Mouse (Mus musculus): ENCODE data around the gene Apoo.
A peak's percentile ranks its signal among the peaks of the same experiment; 100 is the strongest.
"Not testable (repeated sequence)": the region's sequence is repeated elsewhere in the genome, so short reads cannot be mapped to it uniquely, and the experiment has no call there.

The Apoo gene

DNA sequence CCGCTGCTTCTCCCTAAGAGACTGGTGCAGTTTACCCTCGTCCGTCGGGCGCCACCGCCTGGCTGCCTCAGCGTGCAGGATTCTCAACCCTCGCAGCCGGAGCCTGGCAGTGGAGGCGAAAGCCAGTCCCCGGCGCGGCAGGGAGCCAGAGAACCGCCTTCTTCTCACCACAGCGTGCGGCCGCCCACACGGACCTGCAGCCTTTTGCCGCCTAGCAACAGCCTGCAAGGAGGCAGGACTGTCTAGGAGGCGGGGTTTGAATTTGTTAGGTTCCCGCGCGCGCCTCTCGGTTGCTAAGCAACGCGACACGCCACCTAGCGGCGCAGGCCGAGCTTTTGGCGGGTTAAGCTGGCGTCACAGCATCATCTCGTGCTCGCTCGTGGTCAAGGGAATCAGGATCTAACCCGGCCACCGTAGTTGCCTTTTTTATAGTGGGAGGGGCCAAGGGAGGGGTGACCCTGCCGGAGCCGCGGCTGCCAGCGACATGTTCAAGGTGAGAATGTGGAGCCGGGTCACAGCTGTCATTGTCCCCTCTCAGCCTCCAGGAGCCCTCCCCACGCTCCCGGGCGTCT lies at the start of gene Apoo, which contains the start of gene Fam90a1b:
Gene Apoo (plus strand): TSS at position 448 of the 572 bp plus-strand sequence.
Gene Fam90a1b (minus strand): TSS at position 108 of the 572 bp plus-strand sequence.
- peak; percentile 95 for DNase-seq (ENCODE audit: extremely low spot score)

DNA sequence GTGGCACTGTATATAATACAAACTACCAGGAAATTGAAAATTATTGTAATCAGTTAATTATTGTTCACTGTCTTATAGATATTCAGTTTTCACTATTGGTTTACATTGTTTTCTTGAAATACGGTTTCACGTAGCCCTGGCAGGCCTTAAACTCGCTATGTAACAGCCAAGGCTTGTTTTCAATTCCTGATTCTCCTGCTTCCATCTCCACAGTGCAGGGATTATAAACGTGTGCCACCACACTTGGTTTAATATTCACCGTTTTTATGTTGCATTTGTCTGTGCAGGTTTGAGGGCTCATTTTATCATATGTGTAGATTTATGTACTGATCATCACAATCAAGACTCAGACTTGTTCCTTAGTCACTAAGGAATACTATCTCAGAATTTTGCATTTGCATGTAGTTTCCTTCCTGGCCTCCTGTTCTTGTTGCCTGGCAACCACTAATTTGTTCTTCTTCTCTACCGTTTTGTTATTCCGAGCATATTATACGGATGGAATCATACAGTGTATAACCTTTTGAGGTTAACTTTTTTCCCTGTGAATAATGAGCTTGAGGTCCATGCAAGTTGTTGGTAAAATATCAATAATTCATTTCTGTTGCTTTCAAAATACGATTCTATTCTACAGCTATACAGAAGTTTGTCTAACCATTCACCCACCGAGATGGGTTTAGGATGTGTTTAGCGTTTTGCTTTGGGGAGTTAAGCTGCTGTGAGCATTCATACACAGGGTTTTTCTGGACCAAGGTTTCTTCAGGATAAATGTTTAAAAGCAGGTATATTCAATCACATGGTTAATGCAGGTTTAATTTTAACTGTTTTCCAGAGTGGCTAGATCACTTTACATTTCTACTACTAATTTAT lies 45.6 kb upstream of the Apoo start:
- DNase-seq (ENCODE audit: extremely low spot score) = no peak

DNA sequence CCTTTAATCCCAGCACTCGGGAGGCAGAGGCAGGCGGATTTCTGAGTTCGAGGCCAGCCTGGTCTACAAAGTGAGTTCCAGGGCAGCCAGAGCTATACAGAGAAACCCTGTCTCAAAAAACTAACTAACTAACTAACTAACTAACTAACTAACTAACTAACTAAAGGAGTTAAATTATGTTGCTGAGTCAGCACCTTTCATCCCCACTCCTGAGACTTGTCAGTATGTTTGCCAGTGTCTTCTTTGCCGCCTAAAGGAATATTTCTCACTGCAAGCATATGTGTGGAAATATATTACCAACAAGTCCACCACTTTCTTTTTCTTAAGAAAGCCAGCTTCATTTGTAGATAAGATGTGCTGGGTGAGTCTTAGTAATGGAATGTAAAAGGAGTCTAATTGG lies 23.3 kb upstream of the Apoo start:
- not testable (repeated sequence) for DNase-seq (ENCODE audit: extremely low spot score)

DNA sequence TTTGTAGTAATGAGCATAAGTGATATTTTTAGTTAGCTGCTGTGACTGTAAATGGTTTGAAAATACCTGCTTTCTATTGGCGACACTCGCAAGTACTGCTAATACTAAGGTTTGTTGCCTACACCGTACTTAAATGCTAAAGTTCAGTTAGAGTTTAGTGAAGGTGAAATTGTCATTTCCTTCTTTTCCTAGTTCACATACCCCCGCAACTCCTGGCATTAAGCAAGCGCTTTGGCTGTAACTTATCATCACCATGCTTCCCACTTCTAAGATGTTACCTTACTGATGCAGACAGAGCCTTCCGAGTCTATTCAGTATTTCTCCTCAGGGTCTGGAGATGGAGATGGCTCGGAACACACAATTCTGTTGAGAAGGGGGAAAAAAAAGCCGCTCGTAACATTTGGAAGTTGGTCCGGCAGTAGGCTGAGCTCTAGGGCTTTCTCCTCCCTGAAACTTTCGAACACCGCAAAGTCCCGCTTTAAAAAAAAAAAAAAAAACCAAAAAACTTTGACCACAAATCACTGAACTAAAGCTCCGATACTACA lies 1.5 kb upstream of the Apoo start:
- DNase-seq (ENCODE audit: extremely low spot score) = peak; percentile 13

DNA sequence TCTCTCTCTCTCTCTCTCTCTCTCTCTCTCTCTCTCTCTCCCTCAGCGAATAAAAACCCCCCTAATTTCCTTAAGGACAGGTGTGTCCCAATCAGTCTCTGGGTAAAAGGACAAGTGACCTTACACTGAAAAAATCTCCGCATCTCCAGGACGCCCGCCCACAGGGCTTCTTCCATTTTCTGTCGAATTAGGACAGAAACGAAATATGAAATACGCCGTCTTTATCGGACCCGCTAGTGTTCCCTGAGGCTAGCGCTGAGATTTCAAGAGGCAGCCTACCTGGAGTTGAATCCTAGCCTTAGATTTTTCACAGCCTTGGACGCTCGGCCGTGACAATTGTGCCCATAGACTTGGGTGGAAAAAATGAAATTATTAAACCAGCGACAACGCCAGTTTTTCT lies 888 bp upstream of the Apoo start:
- DNase-seq (ENCODE audit: extremely low spot score) = peak; percentile 20

DNA sequence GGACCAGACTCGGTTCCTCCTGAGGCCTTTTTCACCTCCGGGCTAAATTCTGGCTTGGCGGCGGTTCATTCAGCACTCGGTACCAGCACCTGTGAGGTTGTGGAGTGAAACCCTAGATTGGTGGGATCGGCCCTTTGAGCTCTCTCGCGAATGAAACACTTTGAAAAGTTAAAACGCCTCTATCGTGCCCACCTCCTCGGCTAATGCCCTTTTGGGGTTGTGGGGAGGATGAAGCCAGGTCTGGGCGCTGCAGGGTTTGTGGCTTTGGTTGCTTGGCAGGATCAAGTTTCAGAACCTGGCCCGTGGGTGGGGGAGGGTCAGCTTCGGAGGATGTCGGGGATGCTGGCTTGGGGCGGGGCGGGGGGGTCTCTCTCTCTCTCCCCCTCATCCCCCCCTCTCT lies 331 bp downstream of the Apoo start:
- no peak for DNase-seq (ENCODE audit: extremely low spot score)

DNA sequence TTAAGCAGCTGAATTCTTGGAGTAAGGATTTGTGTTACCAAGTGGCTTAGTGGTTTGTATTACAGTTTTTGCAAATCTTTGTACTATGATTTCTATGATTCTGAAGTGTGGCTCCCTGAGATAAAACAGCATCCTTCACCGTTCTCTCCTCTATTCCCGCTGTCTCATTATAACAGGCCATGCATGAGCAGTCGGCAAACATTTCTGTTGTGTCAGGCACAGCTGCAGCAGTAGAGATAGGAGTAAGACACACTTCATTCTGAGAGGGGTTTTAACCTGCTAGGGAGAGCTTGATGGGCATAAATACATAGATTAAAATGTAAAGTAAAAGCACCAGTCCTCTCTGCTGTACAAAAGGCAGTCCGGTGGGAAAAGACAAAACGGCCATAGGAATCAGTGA lies 11.8 kb downstream of the Apoo start:
- DNase-seq (ENCODE audit: extremely low spot score) = no peak

DNA sequence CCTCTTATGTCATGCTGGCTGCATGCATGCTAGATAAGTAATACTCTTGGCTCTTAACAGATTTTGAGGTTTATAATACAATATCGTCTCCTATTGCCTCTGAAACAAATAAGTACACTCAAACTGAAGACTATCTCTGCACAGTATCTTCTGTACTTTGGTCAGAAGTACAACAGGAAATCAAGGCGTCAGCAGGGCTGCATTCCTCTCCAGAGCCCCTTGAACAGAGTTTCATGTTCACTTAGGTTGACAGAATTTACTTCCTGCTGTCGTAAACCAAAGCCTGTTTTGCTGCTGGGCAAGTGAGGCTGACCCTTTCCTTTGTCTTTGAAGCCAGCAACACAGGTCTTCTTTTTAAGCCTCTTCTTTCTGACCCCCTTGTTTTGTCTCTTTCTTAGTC lies 42.1 kb downstream of the Apoo start:
- no peak for DNase-seq (ENCODE audit: extremely low spot score)

DNA sequence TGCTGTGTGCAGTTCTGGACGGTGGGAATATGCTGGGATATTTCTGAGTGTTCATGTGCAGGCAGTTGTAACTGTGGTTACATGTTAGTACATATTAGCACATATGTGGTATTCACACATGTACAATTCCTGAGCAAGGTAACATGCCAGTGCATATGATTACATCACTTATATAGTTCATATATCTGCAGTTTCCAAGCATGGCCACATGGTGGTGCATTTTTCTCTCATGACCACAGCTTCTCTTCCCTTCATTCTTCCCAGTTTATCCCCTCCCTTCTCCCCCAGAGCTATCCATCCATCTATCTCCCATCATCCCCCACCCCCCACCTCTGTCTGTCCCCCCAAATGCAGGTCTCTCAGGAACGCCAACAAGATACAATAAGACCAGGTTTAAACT lies 53.3 kb downstream of the Apoo start:
- no peak for DNase-seq (ENCODE audit: extremely low spot score)

DNA sequence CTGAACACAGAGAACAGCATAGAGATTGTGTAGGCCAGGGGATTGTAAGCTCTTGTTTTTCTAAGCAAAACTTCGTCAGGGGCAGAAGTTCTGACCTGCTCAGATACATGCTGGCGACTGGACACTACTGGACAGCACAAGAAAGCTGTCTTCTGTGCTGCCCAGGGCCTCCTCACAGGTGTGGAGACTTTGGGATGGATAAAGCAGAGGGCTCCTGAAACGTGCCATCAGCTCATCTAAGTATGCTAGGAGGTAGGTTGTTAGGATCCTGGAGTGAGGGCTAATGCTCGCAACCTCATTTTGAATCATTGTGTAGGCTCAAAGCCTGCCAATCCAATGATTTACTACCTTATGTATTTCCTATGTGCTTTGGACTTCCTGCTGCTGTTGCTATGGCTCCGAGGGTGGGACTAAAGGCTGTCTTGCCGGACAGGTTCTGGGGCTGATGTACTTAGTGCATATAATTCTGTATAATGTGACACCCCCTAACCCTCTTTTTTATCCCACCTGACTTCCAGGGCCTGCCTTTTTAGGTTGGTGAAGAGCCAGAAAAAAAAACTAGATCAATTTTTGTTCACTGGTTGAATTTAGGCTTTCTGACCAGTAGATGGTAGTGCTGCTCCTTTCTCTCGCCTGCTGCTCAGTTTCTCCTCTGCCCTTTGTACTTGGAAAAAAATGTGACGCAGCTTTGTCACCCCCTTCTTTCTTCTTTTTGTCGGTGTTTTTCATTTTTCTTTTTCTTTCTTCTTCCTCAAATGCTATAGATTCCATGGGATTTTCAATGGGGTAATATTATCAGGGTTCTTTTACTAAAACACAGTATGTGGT lies 64.8 kb downstream of the Apoo start:
- DNase-seq (ENCODE audit: extremely low spot score) = peak; percentile 16

DNA sequence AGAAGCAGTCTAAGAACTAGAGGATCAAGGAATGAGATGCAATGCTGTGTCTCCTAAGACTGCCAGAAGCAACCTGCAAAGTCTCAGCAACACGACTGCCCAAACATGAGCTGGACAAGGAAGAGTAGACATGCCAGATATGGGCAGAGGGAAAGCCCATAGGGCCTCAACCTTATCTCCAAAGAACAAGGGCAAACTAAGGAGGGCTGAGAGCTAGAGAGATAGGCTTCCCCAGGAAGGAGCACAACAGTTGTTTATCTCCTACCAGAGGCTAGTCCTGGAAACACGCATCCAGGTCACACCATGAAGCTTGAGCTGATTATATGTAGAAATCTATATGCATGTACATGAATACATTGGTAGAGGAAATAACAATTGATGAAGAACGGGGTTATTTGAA lies 78.5 kb downstream of the Apoo start:
- not testable (repeated sequence) for DNase-seq (ENCODE audit: extremely low spot score)

DNA sequence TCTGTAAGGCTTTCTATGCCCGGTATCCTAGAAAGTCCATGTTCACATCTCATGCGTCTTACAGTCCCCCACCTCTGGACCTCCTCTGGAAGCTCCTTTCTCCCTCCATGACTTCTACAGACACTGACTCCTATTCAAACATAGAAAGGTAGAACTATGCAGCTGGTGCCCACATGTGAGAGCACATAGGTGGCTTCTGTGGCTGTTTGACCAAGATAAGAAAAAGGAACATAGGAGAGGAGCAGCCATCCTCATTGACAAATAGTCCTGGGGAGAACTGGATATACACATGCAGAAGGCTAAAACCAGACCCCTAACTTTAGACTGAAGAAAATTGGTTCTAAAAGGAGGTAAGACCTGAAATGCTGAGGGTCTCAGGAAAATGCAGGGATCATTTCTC lies 79.1 kb downstream of the Apoo start:
- not testable (repeated sequence) for DNase-seq (ENCODE audit: extremely low spot score)

DNA sequence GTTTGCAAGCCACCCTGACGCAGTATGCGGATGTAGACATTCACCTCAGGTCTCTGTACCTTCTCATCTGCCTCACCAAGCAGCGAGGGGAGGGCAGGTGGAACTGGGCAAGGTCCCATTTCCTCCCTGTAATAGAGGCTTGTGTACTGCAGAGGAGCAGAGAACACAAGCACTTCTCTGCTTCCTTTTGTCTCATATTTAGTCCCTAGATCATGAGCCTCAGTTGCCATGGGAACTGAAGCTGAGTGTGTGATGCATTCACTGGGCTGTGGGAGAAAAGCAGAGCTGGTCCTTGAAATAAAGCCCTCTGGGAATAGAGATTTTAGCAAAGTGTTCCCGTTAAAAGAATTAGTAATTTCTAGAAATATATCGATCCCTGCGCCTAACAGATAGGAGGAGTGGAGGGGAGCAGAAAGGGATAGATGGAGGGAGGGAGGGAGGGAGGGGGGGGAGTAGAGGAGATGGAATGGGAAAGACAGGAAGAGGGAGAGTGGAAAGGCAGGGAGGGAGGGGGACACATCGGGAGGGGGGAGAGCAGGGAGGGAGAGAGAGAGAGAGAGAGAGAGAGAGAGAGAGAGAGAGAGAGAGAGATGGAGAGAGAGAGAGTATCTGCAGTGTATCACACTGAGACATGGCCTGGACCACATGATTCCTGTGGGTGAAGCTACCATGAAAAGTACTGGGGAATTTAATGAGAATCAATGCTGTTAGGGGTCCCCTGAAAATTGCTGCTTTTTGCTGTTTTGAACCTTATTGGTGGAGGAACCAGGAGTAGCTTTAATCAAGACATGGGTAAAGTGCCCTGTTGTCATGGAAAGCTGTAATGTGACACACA lies 83.3 kb downstream of the Apoo start:
- not testable (repeated sequence) for DNase-seq (ENCODE audit: extremely low spot score)

DNA sequence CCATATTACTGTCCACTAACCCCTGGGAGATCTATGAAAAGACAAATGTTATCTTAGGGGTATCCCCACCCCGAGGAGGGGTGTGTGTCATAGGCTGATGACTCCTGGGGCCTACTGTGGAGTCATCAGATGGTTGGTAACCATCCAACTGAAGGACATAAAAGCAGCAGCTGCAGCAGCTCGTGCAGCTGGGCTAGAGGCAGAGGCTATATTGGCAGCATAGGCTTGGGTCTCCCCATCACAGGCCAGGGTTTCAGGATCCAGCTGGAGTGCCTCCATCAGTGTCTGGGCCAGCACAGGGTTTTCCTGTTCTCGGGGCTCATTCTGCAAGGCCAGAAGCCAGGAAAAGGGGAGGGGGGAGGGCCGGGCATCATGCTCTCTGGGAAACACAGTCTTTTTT lies 92.4 kb downstream of the Apoo start:
- no peak for DNase-seq (ENCODE audit: extremely low spot score)

DNA sequence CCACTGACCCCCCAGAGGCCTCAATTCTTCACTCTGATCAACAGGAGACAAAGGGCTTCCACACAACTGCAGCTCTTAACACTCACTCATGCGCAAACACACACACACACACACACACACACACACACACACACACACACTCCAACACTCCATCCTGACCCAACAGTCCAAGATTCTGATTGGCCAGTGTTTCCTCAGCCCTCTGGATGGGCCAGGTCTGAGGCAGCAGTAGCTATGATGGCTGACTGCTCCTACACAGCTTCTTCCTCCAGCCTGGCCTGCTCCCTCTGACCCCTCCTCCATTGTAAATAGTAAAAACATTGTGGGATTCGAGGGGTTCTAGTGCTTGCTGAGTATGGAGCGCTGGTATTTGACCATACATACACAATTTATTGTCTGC lies 94.6 kb downstream of the Apoo start:
- not testable (repeated sequence) for DNase-seq (ENCODE audit: extremely low spot score)

DNA sequence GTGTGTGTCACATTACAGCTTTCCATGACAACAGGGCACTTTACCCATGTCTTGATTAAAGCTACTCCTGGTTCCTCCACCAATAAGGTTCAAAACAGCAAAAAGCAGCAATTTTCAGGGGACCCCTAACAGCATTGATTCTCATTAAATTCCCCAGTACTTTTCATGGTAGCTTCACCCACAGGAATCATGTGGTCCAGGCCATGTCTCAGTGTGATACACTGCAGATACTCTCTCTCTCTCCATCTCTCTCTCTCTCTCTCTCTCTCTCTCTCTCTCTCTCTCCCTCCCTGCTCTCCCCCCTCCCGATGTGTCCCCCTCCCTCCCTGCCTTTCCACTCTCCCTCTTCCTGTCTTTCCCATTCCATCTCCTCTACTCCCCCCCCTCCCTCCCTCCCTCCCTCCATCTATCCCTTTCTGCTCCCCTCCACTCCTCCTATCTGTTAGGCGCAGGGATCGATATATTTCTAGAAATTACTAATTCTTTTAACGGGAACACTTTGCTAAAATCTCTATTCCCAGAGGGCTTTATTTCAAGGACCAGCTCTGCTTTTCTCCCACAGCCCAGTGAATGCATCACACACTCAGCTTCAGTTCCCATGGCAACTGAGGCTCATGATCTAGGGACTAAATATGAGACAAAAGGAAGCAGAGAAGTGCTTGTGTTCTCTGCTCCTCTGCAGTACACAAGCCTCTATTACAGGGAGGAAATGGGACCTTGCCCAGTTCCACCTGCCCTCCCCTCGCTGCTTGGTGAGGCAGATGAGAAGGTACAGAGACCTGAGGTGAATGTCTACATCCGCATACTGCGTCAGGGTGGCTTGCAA lies 95.9 kb downstream of the Apoo start:
- not testable (repeated sequence) for DNase-seq (ENCODE audit: extremely low spot score)
